In the genomic region with DNA sequence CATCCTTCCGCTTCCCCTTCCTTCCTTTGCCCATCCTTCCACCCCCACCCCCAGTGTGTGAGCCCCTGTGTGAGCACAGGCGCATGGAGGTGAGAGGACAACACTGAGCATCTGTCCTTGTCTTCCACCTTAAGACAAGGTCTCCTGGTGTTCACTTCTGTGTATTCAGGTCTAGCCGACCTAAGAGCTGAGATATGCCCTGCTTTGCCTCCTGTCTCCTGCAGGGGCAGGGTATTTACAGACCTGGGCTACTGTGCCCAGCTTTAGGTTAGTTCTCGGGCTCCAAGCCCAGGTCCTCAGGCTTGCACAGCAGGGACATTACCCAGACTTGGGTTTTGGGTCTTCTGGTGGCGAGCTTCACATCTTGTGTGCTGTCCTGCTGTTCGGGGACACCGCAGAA, we compare ENCODE assay signal across 13 mouse cellular contexts. TPM values are rescaled to one million over a fixed set of nuclear protein-coding genes. Genes with fewer than 3 reads are reported as not detected.
DNase-seq lines count a peak whose midpoint lies in the region; ATAC-seq and TF ChIP-seq lines count a peak whose summit lies in the region.
"Had no signal": no experiment of that assay in that cellular context is flagged by ENCODE, and none has a peak within 500 bp of the region (broad histone marks: within the 10 kb centered on the region; RNA-seq: fewer than 3 reads in every experiment).

No protein-coding gene starts in this region.

- H3K9ac ChIP-seq in forebrain, embryonic 11.5 days (ENCODE audit: low read length): no peak overlapping the region
- H3K9ac ChIP-seq: embryonic facial prominence, embryonic 15.5 days; kidney, embryonic 15.5 days had no signal

- H3K36me3 ChIP-seq in E14TG2a.4 (ENCODE audit: insufficient read depth, low read length): no peaks in the 10 kb centered on the region
- H3K36me3 ChIP-seq in forebrain, embryonic 11.5 days (ENCODE audit: control insufficient read depth, insufficient read depth, low read length): no peaks in the 10 kb centered on the region
- H3K36me3 ChIP-seq: embryonic facial prominence, embryonic 15.5 days; kidney, embryonic 15.5 days had no signal

- no peak overlapping the region for H3K4me3 ChIP-seq in layer of hippocampus, adult 2 months
- H3K4me3 ChIP-seq in E14TG2a.4 (replicated peaks; ENCODE audit: low read length): no peak overlapping the region
- no peak overlapping the region for H3K4me3 ChIP-seq in forebrain, embryonic 11.5 days (ENCODE audit: low read depth, low read length)
- H3K4me3 ChIP-seq: embryonic facial prominence, embryonic 15.5 days; kidney, embryonic 15.5 days had no signal

- WGBS in forebrain, embryonic 11.5 days: 57% methylated on average over 7 of the region's 7 CpGs

- no peak overlapping the region for H3K4me2 ChIP-seq in forebrain, embryonic 11.5 days (ENCODE audit: low read depth, low read length, severe bottlenecking)
- H3K4me2 ChIP-seq: embryonic facial prominence, embryonic 15.5 days; kidney, embryonic 15.5 days had no signal

- DNase-seq in layer of hippocampus, adult 2 months (ENCODE audit: low spot score in 2 of 2): no peak
- no peak for DNase-seq in layer of hippocampus, postnatal 14 days (ENCODE audit: low spot score in 2 of 2)
- peak; percentile 12 for DNase-seq in CD4-positive helper T cell, adult 2 months (ENCODE audit: low read depth, low spot score)
- no peak for DNase-seq in layer of hippocampus, postnatal 10 days (ENCODE audit: low spot score in 2 of 2)
- no peak for DNase-seq in forebrain, embryonic 11.5 days (ENCODE audit: low spot score)
- DNase-seq: adrenal gland, postnatal 10 days; cerebellum, adult 11 months; lung, postnatal 36 days; thymus, adult 18-20 months had no signal

- no peak overlapping the region for H3K27ac ChIP-seq in layer of hippocampus, adult 2 months
- H3K27ac ChIP-seq in forebrain, embryonic 11.5 days (ENCODE audit: low read depth, low read length): no peak overlapping the region
- H3K27ac ChIP-seq: embryonic facial prominence, embryonic 15.5 days; kidney, embryonic 15.5 days had no signal

- H3K27me3 ChIP-seq in E14TG2a.4 (ENCODE audit: insufficient read depth, low read length): peaks cover 9% of the 10 kb centered on the region
- no peaks in the 10 kb centered on the region for H3K27me3 ChIP-seq in forebrain, embryonic 11.5 days (ENCODE audit: control insufficient read depth, insufficient read depth, low read length)
- H3K27me3 ChIP-seq: embryonic facial prominence, embryonic 15.5 days; kidney, embryonic 15.5 days had no signal

- no peaks in the 10 kb centered on the region for H3K9me3 ChIP-seq in E14TG2a.4 (ENCODE audit: low read length)
- no peaks in the 10 kb centered on the region for H3K9me3 ChIP-seq in forebrain, embryonic 11.5 days (ENCODE audit: control insufficient read depth, low read length)
- H3K9me3 ChIP-seq: embryonic facial prominence, embryonic 15.5 days; kidney, embryonic 15.5 days had no signal

- ATAC-seq in megakaryocyte, adult 5-6 weeks (ENCODE audit: poor library complexity, severe bottlenecking): 0 out of 2 replicates have a peak, but pooled peaks have one; percentile 33
- no peak for ATAC-seq in forebrain, embryonic 11.5 days (replicated peaks; ENCODE audit: low FRiP score)

- TF ChIP-seq CTCF in layer of hippocampus, adult 2 months (conservative IDR thresholded peaks at IDR 0.05): peak; percentile 32; the same call in 1 of the 2 replicates
- TF ChIP-seq CTCF in E14TG2a.4 (conservative IDR thresholded peaks at IDR 0.05; ENCODE audit: low read length): 0 out of 2 replicates have a peak, but pooled peaks have one; percentile 5

- no peaks in the 10 kb centered on the region; the same call in none of the 2 replicates for H3K4me1 ChIP-seq in E14TG2a.4 (replicated peaks; ENCODE audit: low read depth, low read length)
- H3K4me1 ChIP-seq in forebrain, embryonic 11.5 days (replicated peaks; ENCODE audit: control insufficient read depth, insufficient read depth, low read length): no peaks in the 10 kb centered on the region
- H3K4me1 ChIP-seq: embryonic facial prominence, embryonic 15.5 days had no signal

RNA-seq across cellular contexts. Expression of gene Hexa, which starts 22.2 kb away (rescaled TPM):
- 10 to 100 TPM; 47.8 to 51.0 TPM for total RNA-seq in layer of hippocampus, adult 2 months (2021)
- 10 to 100 TPM; 32.6 to 39.1 TPM for total RNA-seq in layer of hippocampus, postnatal 14 days (2021)
- 159 and 162 TPM in 2 replicates for total RNA-seq in megakaryocyte, adult 5-6 weeks (2015)
- total RNA-seq in megakaryocyte, adult 5-6 weeks (2017): 252 and 269 TPM in 2 replicates
- total RNA-seq in layer of hippocampus, postnatal 10 days (2021): 10 to 100 TPM; 30.4 to 34.8 TPM
- polyA plus RNA-seq in forebrain, embryonic 11.5 days (2014; fragmentation: Nextera tagmentation; extraction: Ambion mirVana): 44.2 and 44.5 TPM in 2 replicates

RNA-seq across cellular contexts. Expression of gene Tmem202, which starts 22.5 kb away (rescaled TPM):
- total RNA-seq in layer of hippocampus, adult 2 months (2021): 1 to 10 TPM; 2.4 to 2.8 TPM
- total RNA-seq in layer of hippocampus, postnatal 14 days (2021): 1 to 10 TPM; 2.4 to 2.7 TPM
- total RNA-seq in megakaryocyte, adult 5-6 weeks (2015): 0.75 and 1.4 TPM in 2 replicates
- 0.41 and 0.59 TPM in 2 replicates for total RNA-seq in megakaryocyte, adult 5-6 weeks (2017)
- total RNA-seq in layer of hippocampus, postnatal 10 days (2021): 1 to 10 TPM; 1.6 to 1.7 TPM
- not detected in 2 replicates for polyA plus RNA-seq in forebrain, embryonic 11.5 days (2014; fragmentation: Nextera tagmentation; extraction: Ambion mirVana)
- polyA plus RNA-seq: embryonic facial prominence, embryonic 15.5 days; kidney, embryonic 15.5 days had no signal

RNA-seq across cellular contexts. Expression of gene Arih1, which starts 30.7 kb away (rescaled TPM):
- total RNA-seq in layer of hippocampus, adult 2 months (2021): 100 to 1,000 TPM; 106 TPM
- 10 to 100 TPM; 91.1 to 93.3 TPM for total RNA-seq in layer of hippocampus, postnatal 14 days (2021)
- total RNA-seq in megakaryocyte, adult 5-6 weeks (2015): 84.9 and 95.7 TPM in 2 replicates
- 71.7 and 94.6 TPM in 2 replicates for total RNA-seq in megakaryocyte, adult 5-6 weeks (2017)
- total RNA-seq in layer of hippocampus, postnatal 10 days (2021): 100 to 1,000 TPM in 1 of 2 experiments, 10 to 100 TPM in 1; 95.9 to 110 TPM
- polyA plus RNA-seq in forebrain, embryonic 11.5 days (2014; fragmentation: Nextera tagmentation; extraction: Ambion mirVana): 22.8 and 27.1 TPM in 2 replicates
